Mouse (Mus musculus) CH12.LX (cell line): ENCODE results near the gene Rps6.

ENCODE experiments used
- CTCF ChIP-seq, 2 experiments: IDR thresholded peaks in 1 of 2; conservative IDR thresholded peaks in 1 of 2; 2 replicates each; pipeline ENCODE4 v1.5.1; 2011 to 2012; ENCODE audit warnings: low read depth in 2 of 2, low read length in 2 of 2, improper control_type of control experiment in 1 of 2, inconsistent platforms in 1 of 2, mild to moderate bottlenecking in 1 of 2, moderate library complexity in 1 of 2
- E2F4 ChIP-seq: IDR thresholded peaks from 2 replicates; pipeline ENCODE4 v1.6.1; 2011; ENCODE audit warnings: low read depth, low read length, improper control_type of control experiment; ENCODE audit not compliant: insufficient replicate concordance
- ETS1 ChIP-seq: conservative IDR thresholded peaks from 2 replicates; pipeline ENCODE4 v1.6.1; 2012; ENCODE audit warnings: low read depth, mild to moderate bottlenecking, inconsistent platforms, low read length, improper control_type of control experiment, moderate library complexity
- JUN ChIP-seq: IDR thresholded peaks from 2 replicates; pipeline ENCODE4 v1.6.1; 2011; ENCODE audit warnings: low read depth, mild to moderate bottlenecking, low read length, improper control_type of control experiment, moderate library complexity; ENCODE audit not compliant: insufficient read depth
- KAT2A ChIP-seq: IDR thresholded peaks from 2 replicates; pipeline ENCODE4 v1.6.1; 2012; ENCODE audit warnings: low read length, improper control_type of control experiment, inconsistent platforms; ENCODE audit not compliant: insufficient replicate concordance
- MAFK ChIP-seq: IDR thresholded peaks from 2 replicates; pipeline ENCODE4 v1.6.1; 2011; ENCODE audit warnings: low read length, improper control_type of control experiment; ENCODE audit not compliant: insufficient replicate concordance
- MAX ChIP-seq: IDR thresholded peaks from 2 replicates; pipeline ENCODE4 v1.6.1; 2011; ENCODE audit warnings: low read length, improper control_type of control experiment
- PAX5 ChIP-seq: IDR thresholded peaks from 2 replicates; pipeline ENCODE4 v1.6.1; 2012; ENCODE audit warnings: low read length, inconsistent platforms, mixed read lengths
- POLR2A ChIP-seq: IDR thresholded peaks from 2 replicates; pipeline ENCODE4 v1.6.1; 2011; ENCODE audit warnings: low read depth, mild to moderate bottlenecking, improper control_type of control experiment, low read length
- POLR2AphosphoS2 ChIP-seq: IDR thresholded peaks from 2 replicates; pipeline ENCODE4 v1.6.1; 2011; ENCODE audit warnings: low read depth, low read length, improper control_type of control experiment
- ZKSCAN1 ChIP-seq: IDR thresholded peaks from 2 replicates; pipeline ENCODE4 v1.6.1; 2012; ENCODE audit warnings: low read depth, inconsistent platforms, low read length, improper control_type of control experiment, borderline replicate concordance
- ZMIZ1 ChIP-seq: IDR thresholded peaks from 2 replicates; pipeline ENCODE4 v1.6.1; 2012; ENCODE audit warnings: low read depth, mild to moderate bottlenecking, inconsistent platforms, low read length, improper control_type of control experiment
- ZNF384 ChIP-seq: IDR thresholded peaks from 2 replicates; pipeline ENCODE4 v1.6.1; 2012; ENCODE audit warnings: low read depth, low read length, improper control_type of control experiment, inconsistent platforms

DNA sequence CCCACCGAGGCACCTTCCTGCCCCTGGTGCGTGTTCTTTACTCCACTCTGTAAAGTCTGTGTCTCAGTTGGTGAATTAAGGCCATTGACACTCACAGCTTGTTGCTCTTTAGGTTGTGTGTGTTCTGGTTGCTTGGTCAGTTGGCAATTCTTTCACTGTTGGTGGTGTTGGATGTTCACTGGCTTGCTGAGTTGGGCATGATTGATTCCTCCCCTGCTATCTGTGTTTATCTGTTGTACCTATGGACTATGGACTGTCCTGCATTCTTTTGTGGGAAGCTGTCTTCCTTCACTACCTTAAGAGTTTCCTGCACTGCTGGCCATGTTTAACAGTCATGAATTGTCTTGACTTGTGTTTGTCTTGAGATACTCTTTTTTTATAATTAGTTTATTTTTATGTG is 25.3 kb downstream of the Rps6 start:
- TF ChIP-seq POLR2A (no peak), ZKSCAN1 (no peak), MAX (no peak), E2F4 (no peak), CTCF (conservative IDR thresholded peaks at IDR 0.05 in 1 of 2, IDR thresholded peaks at IDR 0.05 in 1 of 2; ENCODE audit: low read depth in 2 of 2, low read length in 2 of 2) (no peak), ETS1 (no peak), ZMIZ1 (no peak), POLR2AphosphoS2 (no peak), KAT2A (no peak), PAX5 (no peak), JUN (no peak), MAFK (no peak), ZNF384 (no peak)
